Mouse (Mus musculus) hindlimb bud, embryonic 11.5 days (tissue): ENCODE results near the gene Syndig1.

Source experiments
- DNase-seq: peaks from one replicate; pipeline ENCODE4 v3.0.0-alpha.2; 2012; ENCODE audit warnings: low read depth, low spot score; ENCODE audit errors: extremely low spot score

Gene Syndig1

DNA sequence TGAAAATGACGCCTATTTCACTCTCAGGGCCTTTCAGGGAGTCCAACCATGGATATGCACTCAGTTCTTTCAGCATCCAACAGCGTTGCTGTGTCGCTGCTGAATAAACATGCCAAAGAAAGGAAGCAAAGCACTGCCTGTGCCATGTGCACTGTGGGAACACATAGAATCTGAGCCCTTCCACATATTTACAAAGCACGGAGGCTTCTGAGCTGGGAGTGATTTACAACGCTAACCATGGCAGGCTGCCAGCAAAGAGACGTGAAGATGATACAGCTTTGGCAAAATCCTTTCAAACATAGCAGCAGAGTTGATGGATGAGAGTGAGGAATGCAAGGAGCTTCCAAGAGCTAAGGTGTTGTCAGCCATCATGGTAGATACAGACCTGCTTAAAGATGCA, 144.6 kb downstream of the Syndig1 start:
- no peak for DNase-seq

DNA sequence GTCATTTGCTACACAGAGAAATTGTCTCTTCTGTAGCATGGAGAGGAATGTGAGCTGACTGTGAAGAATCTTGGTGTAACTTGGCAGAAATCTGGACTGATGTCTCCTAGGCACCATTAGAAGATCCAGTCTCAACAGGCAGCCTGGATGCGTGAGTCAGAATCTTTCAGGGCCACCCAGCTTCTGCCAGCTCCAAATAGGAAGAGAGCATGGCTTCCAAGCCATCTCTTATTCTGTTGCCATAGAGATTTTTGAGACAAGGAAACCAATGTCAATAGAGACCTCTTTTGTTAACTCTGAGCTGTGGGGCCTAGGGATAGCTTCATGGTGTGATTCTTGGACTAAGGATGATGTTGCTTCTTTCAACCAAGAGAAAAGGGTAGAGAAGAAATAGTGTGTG, 151.4 kb downstream of the Syndig1 start:
- DNase-seq, result no peak

DNA sequence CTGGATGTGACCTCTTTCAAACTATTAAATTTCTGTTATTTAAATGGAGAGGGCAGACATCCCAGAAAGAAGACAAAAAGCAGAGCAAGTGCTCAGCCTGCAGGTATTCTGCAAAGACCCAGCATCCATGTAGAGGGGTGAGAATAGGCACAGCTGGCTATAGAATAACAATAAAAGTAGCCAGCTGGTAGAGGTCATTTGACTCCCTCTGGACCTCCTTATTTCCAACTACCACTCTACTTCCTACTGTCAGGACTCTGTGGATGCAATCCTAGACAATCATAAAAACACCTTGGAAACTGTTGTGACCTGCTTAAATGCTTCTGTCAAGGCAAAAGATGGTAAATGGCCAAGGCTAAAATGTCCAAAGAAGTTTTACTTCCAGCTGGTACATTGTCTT, 153.5 kb downstream of the Syndig1 start:
- no peak for DNase-seq

DNA sequence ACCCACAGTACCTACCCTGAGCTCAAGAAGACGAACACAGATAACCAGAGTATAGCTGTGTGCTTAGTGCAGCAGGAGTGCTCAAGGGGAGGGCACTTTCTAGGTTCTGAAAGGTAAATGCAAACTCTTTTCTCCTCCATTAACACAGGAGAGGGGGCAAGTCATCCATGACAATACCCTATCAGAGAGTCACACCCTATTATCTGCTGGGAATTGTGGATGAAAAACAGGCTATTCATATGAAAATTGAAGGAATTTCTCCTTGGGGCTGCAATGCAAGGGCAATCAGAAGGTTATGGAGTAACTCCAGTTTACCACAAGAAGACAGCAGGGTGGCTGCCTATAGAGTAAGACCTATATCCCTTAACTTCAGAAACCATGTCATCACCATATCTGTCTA, 154.1 kb downstream of the Syndig1 start:
- no peak for DNase-seq

DNA sequence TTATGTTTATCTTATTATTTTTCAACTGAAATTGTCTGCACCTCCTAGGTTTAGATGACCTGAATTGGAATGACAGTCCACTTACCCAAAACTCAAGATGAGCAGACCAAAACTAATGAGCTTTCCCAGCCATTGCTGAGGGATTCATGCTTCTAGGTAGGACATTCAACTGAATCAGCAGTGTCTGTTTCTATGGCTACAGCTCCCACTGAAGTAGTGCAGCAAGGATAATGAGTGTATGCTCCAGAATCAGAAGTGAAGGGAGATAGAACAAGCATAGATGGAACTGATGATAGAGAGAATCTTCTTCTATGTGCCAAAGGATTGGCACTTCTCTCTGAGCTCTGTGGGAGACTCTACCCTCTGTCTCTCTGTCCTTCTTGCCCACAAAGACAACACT, 158.6 kb downstream of the Syndig1 start:
- DNase-seq, result no peak

DNA sequence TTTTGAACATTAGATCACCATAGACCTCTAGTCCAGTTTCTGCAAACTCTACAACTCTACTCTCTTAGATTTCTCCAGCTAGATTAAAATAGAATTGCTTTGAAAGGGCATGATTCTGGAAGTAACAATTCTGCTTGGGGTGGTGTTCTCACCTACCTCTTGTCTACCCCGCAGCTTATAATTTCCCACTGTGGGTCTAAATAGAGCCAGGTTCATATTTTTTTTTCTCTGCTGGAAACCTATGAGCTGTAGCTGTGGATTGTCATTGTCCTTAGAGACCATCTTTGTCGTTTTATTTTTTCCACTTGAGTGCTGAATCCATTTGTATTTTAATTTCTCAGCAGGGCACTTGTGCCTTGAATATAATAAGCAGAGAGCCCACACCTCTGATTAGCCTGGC, 162.5 kb downstream of the Syndig1 start:
- DNase-seq, result no peak

DNA sequence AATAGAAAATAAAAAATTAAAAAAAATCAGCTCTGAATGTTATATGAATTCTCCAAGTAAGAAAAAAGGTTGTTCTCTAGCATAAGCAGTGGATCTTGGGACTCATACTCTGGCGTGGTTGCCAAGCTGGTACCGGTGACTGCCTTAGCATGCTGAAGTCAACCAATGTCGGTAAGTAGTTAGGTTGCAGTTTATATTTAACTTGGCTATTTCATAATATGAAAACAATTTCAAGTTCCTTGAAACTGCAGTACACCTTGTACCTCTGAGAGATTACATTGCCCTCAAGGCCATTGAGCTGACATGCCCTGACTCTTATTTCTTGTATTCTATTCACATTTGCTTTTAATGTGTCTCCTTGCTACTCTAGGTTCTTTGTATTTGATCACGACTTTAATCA, 163.9 kb downstream of the Syndig1 start:
- no peak for DNase-seq

DNA sequence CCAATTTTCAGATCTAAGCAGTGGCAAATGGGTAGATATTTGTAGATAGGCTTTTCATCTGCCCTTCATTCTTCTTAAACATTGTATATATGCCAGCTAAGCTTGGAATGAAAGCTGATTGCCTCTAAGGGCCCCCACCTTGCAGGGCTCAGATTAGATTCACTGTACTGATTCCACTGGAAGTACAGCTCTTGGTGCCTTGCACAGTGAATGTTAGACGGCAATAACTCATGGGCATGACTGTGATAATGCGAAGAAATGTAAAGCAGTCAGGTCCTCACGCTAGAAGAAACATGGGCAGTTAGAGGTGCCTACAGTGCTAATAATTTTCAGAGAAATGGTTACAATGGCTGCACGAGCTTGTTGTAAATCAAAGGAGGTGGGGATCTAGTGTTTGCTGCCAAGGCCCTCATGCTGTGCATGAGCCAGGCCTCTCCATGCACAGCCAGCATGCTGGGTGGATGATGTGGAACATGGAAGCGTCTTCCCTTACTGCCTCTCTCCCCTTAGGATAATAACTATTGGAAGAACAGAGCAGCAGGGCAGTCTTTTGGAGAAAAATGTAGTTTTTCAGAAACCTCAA, 167.5 kb downstream of the Syndig1 start:
- no peak for DNase-seq

DNA sequence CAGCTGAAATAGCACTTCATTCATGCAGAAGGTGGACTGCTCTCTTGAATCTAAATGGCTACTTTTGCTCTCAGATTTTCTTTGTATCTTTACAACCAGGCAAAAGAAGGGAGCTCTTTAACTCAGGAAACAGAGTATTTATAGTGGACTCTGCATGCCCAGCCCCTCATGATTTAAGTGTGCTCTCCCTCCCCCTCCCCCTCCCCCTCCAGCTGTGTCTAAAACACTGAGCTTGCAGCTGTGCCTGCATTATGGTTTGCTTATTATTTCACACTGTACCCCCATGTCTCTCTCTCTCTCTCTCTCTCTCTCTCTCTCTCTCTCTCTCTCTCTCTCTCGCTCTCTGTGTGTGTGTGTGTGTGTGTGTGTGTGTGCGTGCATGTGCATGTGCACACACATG, 168.6 kb downstream of the Syndig1 start:
- DNase-seq, result no peak

DNA sequence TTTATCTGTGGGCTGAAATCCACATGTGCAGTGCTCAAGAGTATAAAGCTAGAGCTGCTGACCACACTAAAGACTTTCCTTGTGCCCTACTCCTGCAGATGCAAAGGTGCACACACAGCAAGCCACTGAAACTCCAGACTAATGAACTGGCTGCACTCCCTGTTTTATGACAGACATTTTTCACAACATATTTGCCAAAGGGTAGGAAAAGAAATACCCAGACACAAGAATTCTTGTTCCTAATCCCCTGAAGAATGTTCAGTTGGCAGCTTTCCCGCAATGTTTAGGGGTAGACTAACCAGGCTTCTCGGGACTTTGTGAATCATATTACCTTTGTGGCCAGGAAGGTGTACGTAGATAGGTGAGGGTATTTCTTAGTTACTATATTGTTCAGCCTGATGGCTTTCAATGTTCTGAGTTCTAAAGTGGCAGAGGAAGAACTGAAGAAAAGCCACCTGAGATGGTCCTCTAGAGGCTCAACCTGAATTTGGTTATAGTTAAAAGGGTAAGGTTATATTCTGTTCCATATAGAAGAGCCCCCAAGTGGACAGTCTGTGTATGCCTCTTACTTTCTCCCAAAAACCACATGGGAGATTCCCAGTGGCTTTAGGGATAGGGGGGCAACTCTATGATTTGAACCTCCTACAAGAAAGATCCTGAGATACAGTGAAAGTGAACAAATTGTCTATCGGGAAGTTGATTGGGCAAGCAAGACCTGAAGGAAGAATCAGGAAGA, 169.5 kb downstream of the Syndig1 start:
- DNase-seq, result no peak

DNA sequence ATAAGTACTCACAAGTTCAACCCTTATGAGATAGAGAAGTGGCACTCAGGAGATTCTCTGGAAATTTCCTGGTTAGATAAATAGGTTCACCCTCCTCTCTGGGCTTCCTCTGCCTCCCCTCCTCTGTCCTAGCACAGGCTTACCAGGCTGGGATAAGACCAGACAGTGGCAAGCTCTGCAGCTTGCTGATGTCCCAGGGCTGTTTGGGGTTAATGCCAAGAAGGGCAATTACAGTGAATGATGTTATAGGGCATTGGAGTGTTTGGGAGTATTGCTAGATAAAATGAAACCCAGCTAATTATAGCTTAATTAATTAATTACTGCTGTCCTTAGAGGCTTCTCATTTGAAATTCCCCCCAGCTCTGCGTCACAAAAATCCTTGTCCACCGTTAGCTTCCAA, 171.6 kb downstream of the Syndig1 start:
- no peak for DNase-seq

DNA sequence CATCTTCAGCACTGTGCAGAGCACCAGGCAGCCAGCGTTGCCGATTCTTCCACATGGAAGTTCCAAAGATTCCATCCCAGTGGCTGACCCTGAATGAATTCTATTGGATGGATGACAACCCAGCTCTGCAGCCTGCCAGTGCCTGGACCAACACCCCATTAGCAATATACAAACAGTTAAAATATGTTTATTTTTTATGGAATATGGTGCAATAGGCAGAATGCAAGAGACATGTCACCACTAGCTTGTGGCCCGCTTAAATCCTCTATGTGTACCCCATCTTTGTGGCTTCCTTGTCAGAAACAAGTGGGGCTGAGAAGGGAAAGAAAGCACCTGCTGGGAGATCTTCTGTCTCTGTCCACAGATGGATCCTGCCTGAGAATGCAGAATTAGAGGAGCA, 174.5 kb downstream of the Syndig1 start:
- no peak for DNase-seq

DNA sequence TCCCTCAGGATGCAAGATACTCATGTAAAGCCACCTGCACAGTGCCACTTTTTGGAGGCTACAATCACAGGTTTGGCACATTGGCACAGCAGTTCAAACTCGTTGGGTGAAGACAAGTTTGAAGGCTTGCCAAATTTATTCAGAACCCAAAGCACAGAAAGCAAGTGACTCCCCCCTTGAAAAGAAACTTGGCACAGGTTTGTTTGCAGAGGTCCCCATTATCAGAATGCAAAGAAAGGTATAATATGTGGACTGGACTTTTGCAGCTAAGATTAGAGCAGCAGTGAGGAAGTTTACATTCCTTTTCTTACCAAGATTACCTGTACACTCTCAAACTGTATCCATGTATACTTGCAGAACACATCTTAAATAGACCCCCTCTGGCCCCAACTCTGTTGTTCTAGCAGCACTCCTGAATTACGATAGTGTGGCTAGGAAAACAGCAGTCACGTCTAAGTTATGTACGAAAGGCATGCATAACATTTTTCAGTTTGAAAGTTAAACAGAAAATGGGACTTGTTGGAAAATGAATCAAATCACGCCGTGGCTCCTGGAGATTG, 183.9 kb downstream of the Syndig1 start:
- no peak for DNase-seq

DNA sequence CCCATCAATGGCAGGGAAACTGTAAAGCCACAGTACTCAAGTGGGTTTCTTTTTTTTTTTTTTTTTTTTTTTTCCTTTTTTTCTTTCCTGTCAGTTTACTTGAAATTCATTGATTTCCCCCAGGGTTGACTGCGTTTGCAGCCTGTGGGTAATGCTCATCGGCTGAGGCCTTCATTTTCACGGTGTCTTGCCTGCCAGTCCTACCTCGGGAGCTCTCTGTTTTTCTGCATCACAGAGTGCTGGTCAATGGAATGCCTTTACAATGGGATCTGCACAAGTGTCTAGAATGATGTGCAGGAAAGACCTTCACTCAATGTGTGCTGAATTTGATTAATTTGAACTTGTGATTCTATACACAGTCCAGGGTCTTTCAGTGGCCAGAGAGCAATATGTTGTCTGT, 184.8 kb downstream of the Syndig1 start:
- DNase-seq, result no peak

DNA sequence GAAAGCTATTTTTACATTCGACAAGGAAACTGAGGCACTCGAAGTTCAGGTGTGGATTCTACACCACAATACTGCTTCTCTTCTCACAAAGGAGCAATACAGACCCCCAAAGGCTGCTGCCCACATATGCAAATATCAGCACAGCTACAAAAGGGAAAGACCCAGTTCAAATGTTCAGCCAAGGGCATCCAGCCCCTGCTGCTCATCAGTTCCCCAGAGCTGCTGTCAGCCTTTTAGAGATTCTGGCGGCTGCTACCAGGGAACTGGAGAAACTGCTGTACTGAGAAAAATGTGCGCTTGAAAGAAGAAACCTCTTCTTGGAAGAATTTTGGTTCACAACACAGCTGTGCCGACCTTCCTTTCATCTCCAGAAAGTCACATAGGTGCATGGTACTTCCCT, 187.3 kb downstream of the Syndig1 start:
- DNase-seq, result no peak

DNA sequence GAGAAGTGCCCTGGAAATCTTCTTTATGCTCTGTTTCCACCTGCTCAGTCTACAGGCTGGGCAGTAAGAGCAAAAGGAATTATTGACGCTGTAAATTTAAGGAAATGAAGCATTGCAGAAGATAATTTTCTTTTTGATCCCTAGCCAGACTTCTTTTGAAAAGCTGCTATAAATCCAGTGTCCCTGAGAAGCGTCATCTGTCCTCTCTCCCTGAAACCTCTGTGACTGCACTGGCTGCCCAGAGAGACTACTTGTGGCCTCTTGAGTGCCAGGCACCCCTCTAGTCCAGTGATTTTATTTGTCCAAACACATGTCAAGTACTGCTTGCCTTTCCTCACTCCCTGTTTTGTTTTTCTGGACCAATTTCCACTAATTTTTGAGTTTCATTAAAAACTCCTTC, 191.7 kb downstream of the Syndig1 start:
- DNase-seq, result no peak

DNA sequence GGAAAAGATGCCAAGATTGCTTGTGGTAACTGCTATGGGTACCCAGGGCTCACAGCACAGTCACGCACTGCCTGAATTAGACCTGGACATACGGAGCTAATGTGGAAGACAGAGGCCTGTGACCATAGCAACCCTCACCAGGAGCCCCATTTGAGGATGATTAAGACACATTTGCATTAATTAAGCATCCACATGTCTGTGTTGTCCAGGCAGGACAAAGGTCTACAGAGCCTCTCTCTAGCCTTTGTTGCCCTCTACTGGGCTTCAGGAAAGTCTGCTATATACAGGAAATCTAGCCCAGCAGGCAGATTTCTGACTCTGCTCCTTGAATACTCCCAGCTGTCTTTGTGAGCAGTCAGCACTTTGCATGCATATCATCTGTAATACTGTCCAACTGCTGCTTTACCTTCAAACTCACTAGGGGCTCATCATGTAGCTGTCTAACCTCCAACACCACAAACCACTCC, 194.9 kb downstream of the Syndig1 start:
- no peak for DNase-seq

DNA sequence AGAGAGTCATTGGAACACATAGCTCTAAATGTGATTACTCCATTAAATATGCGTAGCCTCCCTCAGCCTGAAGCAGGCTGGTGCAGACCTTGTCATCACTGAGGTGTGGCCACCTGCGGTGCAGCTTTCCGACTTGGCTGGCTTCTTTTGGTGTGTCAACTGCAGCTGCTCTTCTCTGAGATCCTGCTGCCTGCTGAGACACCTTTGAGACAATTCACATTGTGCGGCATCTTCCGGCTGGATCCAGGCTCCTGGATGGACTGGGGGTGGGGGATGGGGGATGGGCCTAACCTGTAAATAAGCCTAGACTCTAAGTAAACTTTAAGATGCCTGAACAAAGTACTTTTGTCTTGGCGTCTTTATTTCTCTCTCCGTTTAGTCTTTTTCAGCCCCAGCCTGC, 214.5 kb downstream of the Syndig1 start:
- DNase-seq, result no peak
